Mouse (Mus musculus): ENCODE measurements around the gene Ugt3a1.
"Not testable (repeated sequence)": the region's sequence is repeated elsewhere in the genome, so short reads cannot be mapped to it uniquely, and the experiment has no call there.

The Ugt3a1 gene

DNA sequence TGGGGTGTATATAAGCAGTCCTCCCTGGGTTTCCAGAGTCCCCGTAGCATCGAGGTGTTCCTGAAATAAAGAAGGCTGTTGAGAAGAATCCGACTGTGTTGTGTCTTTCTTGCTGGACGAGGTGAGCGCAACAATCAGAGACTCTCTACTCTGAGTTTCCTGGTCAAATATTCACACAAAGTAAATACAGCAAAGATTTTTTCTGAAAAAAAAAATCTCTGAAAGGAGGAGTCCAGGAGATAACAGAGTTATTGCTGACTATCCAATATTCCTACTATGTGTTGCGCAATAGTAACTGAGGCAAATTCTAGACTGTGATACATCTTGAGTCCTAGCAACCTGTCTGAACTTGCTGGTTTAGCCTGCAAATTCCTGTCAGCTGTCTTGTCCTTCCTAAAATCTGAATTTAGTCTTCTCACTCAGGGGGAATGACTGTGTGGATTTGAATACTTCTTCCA is at the start of gene Ugt3a1:
Gene Ugt3a1, plus strand, starts transcription at position 51 of the 458 bp plus-strand sequence.
- no peak for DNase-seq (ENCODE audit: low spot score)

DNA sequence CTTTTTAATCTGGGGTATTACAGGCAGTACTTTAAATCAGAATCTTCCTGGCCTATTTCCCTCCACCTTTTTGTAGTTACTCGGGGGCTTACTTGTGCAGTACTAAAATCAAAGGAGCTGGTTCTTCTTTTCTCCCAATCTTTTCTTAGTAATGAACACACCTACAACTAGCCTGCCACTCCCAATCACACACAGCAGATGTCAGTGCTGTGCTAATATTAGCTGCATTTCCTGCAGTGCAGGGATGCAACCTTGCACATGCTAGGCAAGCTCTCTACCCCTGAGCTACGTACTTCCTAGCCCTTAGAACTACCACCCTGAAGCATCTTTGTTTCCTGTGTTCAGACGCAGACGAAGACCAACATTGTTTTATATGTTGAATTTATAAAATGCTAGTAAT is 45.8 kb upstream of the Ugt3a1 start:
- not testable (repeated sequence) for DNase-seq (ENCODE audit: low spot score)

DNA sequence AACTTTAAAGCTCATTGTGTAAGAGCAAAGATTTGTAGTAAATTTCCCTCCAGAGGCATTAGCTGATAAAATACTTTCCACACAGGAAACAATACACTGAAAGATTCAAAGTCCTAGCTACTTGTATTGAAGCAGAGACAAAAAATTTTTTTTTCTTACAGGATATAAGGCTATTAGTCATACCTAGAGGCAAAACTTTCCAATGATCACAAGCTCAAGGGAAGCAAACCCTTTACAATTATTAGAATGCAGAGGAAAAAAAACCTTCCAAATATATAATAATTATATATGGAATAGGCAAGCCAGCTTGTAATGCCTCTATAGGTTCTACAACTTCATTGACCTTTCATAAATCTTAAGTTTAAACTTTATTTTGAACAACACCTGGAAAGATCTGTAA is 30.3 kb upstream of the Ugt3a1 start:
- DNase-seq (ENCODE audit: low spot score): no peak

DNA sequence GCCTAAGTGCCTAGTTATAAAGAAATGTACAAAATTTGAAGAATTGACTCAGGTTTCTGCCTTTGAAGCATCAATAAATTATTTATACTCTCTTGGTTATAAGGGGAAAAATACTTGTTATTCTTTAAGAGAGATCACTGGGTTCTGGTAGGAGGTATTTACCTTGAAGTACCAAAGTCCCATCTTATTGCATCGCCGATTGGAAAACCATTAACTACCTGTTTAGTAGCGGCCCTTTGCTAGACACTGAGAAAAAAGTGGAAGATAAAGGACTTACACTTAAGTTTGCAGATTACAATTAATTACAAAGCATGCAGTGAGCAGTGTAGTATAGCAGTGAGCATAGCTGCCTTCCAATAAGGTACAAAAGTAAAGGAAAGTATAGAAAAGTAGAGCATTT is 23.8 kb upstream of the Ugt3a1 start:
- no peak for DNase-seq (ENCODE audit: low spot score)

DNA sequence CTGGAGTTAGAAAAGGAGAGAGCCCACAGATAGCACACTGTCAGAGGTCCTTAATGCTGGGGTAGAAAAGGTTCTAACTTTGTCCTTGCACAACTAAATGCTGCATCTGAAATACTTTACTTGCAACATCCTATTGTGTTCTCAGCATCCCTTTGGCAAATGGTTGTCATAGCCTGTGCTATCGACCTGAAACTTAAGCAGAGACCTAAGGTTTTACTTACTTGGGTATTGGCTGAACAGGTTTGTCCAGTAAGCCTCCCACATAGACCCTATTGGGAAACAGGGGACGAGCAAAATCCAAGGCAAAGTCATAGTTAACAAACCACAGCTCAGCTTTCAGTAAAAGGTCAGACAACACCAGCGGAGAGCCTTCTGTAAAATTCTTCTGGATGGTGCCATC is 16.1 kb upstream of the Ugt3a1 start:
- no peak for DNase-seq (ENCODE audit: low spot score)

DNA sequence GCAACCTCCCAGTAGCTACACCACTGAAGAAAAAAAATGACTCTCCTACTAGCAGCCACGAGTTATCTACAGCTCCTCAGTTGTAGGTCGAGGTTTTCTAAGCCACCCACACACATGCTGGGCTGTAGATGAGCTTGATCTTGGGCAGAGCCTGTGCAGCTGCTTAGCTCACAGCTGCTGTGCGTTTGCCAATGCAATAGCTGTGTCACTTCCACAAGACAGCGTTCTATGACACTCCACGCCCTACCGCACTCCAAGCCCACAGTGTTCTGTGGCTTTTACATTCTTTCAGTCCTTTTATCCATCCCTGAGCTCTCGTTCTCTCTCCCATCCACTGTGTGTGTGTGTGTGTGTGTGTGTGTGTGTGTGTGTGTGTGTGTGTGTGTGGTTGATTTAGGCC is 4.8 kb upstream of the Ugt3a1 start:
- DNase-seq (ENCODE audit: low spot score): no peak

DNA sequence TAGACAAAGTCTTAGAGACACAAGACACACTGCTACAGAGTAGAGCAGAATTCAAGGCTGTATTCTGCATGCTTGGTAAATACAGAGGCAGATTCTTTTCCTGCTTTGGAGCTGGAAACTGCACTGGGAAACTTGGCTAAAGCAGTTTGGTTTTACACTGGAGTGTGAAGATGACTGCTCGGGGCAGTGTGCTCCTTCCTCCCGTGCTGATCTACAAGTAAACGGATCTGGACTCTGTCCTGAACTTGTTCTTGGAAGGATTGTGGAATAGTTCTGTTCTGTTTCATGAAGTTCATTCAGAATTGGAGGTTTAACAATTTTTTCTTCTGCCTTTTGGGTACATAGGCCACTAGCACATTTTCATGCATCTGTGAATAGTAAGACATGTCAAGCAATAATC is 2.3 kb downstream of the Ugt3a1 start:
- DNase-seq (ENCODE audit: low spot score): no peak

DNA sequence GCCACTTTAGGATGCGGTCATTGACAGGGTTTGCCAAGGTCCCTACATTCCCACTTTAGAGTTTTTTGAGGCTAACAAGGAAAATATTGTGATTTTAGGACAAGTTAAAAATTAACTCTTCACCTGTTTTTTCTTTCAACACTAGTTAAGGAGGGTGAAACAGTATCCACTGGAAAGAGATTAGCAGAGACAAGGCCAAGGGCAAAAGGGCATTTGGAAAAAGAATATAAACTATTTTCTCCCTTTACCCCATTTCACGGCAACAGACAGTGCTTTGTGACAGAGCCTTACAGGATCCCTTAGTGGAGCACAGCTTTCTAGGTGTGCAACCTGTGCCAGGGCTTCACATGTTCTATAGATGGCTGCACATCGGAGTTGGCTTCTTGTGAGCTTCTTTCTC is 2.9 kb downstream of the Ugt3a1 start:
- DNase-seq (ENCODE audit: low spot score): no peak

DNA sequence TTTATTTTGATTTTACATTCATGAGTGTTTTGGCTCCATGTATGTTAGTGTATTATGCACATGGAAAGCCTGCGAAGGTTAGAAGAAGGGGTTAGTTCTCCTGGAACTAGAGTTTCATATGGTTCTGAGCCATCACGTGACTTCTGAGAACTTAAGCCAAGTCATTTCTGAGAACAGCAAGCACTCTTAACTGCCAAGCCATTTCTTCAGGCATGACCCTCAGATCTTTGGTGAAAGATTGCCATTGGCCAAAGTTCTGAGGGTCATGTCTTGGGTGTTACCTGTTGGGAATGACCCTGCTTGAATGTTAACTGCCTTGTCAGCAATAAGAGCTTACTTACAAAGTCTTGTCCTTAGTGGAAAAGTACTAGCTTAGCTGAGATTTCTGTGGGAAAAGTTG is 6.5 kb downstream of the Ugt3a1 start:
- no peak for DNase-seq (ENCODE audit: low spot score)

DNA sequence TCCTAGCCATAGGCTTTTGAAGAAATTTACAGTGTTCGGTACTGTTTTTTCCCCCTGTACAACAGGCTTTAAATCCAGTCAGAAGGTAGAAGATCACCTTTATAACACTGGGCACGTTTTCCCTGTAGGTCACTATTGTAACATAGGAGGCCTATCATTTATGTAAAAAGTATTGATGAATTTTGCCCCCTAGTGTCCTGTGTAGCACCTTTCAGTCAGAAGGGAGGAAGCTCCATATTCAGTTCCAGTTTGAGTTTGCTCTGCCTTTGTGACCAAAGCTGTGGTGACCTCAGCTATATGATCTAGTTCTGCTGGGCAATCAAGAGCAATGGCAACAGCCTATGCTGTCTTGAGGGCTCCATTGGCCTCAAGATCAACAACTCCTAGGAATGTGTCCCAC is 13.0 kb downstream of the Ugt3a1 start:
- no peak for DNase-seq (ENCODE audit: low spot score)

DNA sequence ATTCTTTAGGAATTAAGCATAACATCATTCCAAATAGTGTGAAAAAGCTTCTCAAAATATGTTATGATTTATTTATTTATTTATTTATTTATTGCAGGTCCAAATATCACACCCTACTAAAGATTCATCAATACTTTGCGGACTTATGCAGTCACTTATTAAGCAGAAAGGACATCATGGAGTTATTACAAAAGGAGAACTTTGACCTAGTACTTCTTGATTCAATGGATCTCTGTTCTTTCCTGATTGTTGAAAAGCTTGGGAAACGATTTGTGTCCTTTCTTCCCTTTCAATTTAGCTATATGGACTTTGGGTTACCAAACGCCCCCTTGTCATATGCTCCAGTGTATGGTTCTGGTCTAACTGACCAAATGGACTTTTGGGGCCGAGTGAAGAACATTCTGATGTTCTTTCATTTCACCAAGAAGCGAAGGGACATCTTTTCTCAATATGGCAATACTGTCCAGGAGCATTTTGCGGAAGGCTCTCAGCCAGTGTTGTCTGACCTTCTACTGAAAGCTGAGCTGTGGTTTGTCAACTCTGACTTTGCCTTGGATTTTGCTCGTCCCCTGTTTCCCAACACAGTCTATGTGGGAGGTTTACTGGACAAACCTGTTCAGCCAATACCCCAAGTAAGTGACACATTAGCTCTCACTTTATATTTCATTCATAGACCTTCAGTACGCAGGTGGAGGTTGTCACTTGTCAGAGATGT is 29.4 kb downstream of the Ugt3a1 start:
- no peak for DNase-seq (ENCODE audit: low spot score)

DNA sequence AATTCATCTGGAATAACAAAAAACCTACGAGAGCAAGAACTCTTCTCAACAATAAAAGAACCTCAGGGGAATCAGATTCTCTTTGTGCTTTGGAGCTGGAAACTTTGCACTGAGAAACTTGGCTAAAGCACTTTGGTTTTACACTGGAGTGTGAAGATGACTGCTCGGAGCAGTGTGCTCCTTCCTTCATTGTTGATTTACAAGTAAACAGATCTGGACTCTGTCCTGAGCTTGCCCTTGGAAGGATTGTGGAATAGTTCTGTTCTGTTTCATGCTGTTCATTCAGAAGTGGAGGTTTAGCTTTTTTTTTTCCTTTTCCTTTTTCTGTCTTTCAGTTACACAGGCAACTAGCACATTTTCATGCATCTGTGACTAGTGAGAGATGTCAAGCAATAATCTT is 57.9 kb downstream of the Ugt3a1 start:
- no peak for DNase-seq (ENCODE audit: low spot score)

DNA sequence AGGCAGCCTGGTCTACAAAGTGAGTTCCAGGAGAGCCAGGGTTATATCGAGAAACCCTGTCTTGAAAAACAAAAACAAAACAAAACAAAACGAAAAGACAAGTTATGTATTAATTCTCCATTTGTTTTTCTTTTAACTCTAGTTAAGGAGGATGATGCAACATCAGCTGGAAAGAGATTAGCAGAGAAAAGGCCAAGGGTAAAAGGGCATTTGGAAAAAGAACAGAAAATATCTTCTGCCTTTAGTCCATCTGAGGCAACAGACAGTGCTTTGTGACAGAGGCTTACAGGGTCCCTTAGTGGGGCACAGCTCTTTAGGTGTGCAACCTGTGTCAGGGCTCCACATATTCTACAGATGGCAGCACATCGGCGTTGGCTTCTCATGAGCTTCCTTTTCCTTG is 58.7 kb downstream of the Ugt3a1 start, which contains the start of gene Ugt3a2:
Gene Ugt3a2, plus strand, starts transcription at position 210 of the 400 bp plus-strand sequence.
- no peak for DNase-seq (ENCODE audit: low spot score)

DNA sequence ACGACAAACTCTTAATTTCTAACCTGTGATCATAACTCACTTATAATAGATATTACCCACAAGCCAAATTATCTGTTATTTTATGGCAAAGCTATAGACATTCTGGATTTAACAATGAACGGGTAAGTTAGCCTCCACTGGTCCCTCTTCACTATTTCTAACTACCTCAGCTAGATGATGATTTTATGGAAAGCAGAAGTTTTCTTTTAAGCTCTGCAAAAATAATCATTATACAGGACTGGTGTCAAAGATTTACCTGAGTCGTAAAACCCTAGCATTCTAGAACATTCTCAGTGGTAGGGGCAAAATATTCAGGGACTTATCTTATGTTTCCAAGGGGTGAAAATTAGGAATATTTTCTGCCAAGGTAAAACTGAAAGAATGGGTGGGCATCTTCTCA is 59.9 kb downstream of the Ugt3a1 start:
- DNase-seq (ENCODE audit: low spot score): no peak

DNA sequence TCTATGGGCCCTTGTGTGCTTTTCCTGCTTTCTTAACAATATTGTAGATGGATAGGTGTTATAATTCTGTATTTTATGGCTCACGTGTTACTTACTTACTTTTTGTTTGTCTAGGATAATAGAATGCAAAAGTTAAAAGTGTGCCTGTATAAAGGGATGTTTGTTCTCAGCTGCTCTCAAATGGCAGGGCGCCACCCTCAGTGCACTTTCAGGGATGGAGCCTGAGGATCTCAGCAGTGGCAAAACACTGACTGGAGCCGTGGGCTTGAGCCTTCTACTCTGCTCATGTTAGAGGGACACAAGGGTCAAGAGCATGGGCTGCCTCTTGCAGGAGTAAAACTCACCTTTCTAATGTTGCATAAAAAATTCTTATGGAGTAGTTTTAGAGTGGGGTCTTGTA is 60.3 kb downstream of the Ugt3a1 start:
- no peak for DNase-seq (ENCODE audit: low spot score)

DNA sequence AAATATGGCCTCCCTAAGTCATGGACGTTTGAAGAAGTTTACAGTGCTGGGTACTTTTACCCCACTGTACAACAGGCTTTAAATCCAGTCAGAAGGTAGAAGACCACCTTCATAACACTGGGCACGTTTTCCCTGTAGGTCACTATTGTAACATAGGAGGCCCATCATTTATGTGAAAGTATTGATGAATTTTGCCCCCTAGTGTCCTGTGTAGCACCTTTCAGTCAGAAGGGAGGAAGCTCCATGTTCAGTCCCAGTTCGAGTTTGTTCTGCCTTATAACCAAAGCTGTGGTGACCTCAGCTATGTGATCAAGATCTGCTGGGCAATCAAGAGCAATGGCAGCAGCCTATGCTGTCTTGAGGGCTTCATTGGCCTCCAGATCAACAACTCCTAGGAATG is 72.1 kb downstream of the Ugt3a1 start:
- no peak for DNase-seq (ENCODE audit: low spot score)

DNA sequence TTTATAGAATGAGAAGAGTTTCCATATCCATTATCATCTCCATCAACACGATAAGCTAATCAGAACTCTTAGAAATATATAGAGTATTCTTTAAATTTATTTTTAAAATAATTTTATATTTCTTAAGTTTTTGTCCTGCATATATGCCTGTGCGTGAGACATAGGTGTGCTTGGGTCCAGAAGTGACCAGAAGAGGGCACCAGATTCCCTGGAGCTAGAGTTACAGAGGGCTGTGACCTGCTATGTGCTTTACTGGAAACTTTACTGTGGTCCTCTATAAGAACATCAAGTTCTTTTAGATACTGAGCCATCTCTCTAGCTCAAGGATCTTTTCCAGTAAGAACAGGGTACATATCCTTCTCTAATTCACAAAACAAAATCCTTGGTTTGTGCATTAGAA is 86.1 kb downstream of the Ugt3a1 start:
- DNase-seq (ENCODE audit: low spot score): no peak

All from urinary bladder, postnatal 10 days (tissue).